Mouse (Mus musculus) midbrain, embryonic 13.5 days (tissue): ENCODE data around the gene Rab33b. TPM values are rescaled to one million over a fixed set of nuclear protein-coding genes. Genes with fewer than 3 reads are reported as not detected.
A peak's percentile ranks its signal among the peaks of the same experiment; 100 is the strongest.

ENCODE experiments used
- ATAC-seq: fragments of 200-750 bp; cut with Nextera tagmentation; 2 replicates; pipeline ENCODE4 v1.8.0; 2017; ENCODE audit warnings: mild to moderate bottlenecking, moderate TSS enrichment, moderate library complexity
- H3K27ac ChIP-seq: fragments of 300-500 bp; sonication (generic); 2 replicates; pipeline ENCODE4 v1.5.1; 2015; ENCODE audit warnings: inconsistent platforms, mild to moderate bottlenecking, moderate library complexity
- H3K27me3 ChIP-seq: fragments of 300-500 bp; sonication (generic); 2 replicates; pipeline ENCODE4 v1.6.1; 2015; ENCODE audit warnings: mild to moderate bottlenecking, inconsistent platforms
- H3K36me3 ChIP-seq: fragments of 300-500 bp; sonication (generic); 2 replicates; pipeline ENCODE4 v1.6.1; 2015; ENCODE audit warnings: mild to moderate bottlenecking, inconsistent platforms
- H3K4me1 ChIP-seq: fragments of 300-500 bp; sonication (generic); replicated peaks from 2 replicates; pipeline ENCODE4 v1.6.1; 2015; ENCODE audit warnings: inconsistent platforms
- H3K4me2 ChIP-seq: fragments of 300-500 bp; sonication (generic); replicated peaks from 2 replicates; pipeline ENCODE4 v1.6.1; 2015; ENCODE audit warnings: moderate library complexity, mild to moderate bottlenecking, inconsistent platforms
- H3K4me3 ChIP-seq: fragments of 300-500 bp; sonication (generic); replicated peaks from 2 replicates; pipeline ENCODE4 v1.5.1; 2015; ENCODE audit warnings: mild to moderate bottlenecking, inconsistent platforms
- H3K9ac ChIP-seq: fragments of 300-500 bp; sonication (generic); replicated peaks from 2 replicates; pipeline ENCODE4 v1.6.1; 2015; ENCODE audit warnings: mild to moderate bottlenecking, inconsistent platforms
- H3K9me3 ChIP-seq: fragments of 300-500 bp; sonication (generic); 2 replicates; pipeline ENCODE4 v1.6.1; 2016; ENCODE audit warnings: mild to moderate bottlenecking, inconsistent platforms
- WGBS: fragments of 180-500 bp; shearing (Covaris S2); methylation state at CpG from one replicate; pipeline ENCODE4 v1.1.7; 2015; 5-methylcytosine and 5-hydroxymethylcytosine counted together
- polyA plus RNA-seq: library from polyadenylated mRNA; unstranded; fragments of >200 nt; fragmentation: Nextera tagmentation; extraction: Ambion mirVana; gene quantifications from 2 replicates; pipeline ENCODE4 v1.2.1, GENCODE M21; 2015

Rab33b gene
- polyA plus RNA-seq, 1 experiment from 2014 or later = 22.0 TPM

GRCm38 (mm10) chr3:51517878-51518762 is 34.4 kb downstream of the Rab33b start:
- Histone ChIP-seq H3K27me3 (no peaks in the 10 kb centered on the region), H3K27ac (no peak overlapping the region), H3K9me3 (no peaks in the 10 kb centered on the region), H3K36me3 (peaks cover 48% of the 10 kb centered on the region), H3K4me1 (no peaks in the 10 kb centered on the region), H3K4me3 (no peak overlapping the region), H3K4me2 (no peak overlapping the region), H3K9ac (no peak overlapping the region)
- ATAC-seq = no peak
- 74% methylated on average over 12 of the region's 12 CpGs for WGBS

GRCm38 (mm10) chr3:51518763-51519121 is 35.0 kb downstream of the Rab33b start:
- peaks cover 55% of the 10 kb centered on the region for H3K36me3 ChIP-seq

GRCm38 (mm10) chr3:51521262-51521661 is 37.5 kb downstream of the Rab33b start:
- no peak overlapping the region for H3K9ac ChIP-seq
- no peaks in the 10 kb centered on the region for H3K9me3 ChIP-seq
- WGBS = 95% methylated on average over 14 of the region's 14 CpGs
- H3K27me3 ChIP-seq = no peaks in the 10 kb centered on the region
- no peak for ATAC-seq
- no peaks in the 10 kb centered on the region for H3K4me1 ChIP-seq
- H3K36me3 ChIP-seq = peaks cover 76% of the 10 kb centered on the region
- H3K4me2 ChIP-seq = no peak overlapping the region
- no peak overlapping the region for H3K4me3 ChIP-seq
- no peak overlapping the region for H3K27ac ChIP-seq

More at GRCm38 (mm10) chr3:51518763-51519121, 35.0 kb downstream of the Rab33b start:
- Histone ChIP-seq H3K9ac (no peak overlapping the region), H3K27me3 (no peaks in the 10 kb centered on the region), H3K9me3 (no peaks in the 10 kb centered on the region), H3K4me2 (no peak overlapping the region), H3K4me3 (no peak overlapping the region), H3K27ac (no peak overlapping the region), H3K4me1 (no peaks in the 10 kb centered on the region)
- no peak for ATAC-seq
- WGBS = 75% methylated on average over 8 of the region's 8 CpGs

GRCm38 (mm10) chr3:51525186-51525785 is 41.6 kb downstream of the Rab33b start:
- WGBS = 89% methylated on average over 16 of the region's 16 CpGs

GRCm38 (mm10) chr3:51526891-51527290 is 43.2 kb downstream of the Rab33b start:
- peaks cover 95% of the 10 kb centered on the region for H3K36me3 ChIP-seq
- no peak for ATAC-seq
- no peak overlapping the region for H3K4me2 ChIP-seq
- H3K27me3 ChIP-seq = no peaks in the 10 kb centered on the region
- no peak overlapping the region for H3K9ac ChIP-seq
- H3K27ac ChIP-seq = no peak overlapping the region
- H3K4me1 ChIP-seq = 0 out of 2 replicates have a peak, but pooled peaks cover 2% of the 10 kb centered on the region
- H3K4me3 ChIP-seq = no peak overlapping the region
- H3K9me3 ChIP-seq = no peaks in the 10 kb centered on the region
- WGBS = 93% methylated on average over 13 of the region's 13 CpGs

More at GRCm38 (mm10) chr3:51525186-51525785, 41.6 kb downstream of the Rab33b start:
- Histone ChIP-seq H3K9me3 (no peaks in the 10 kb centered on the region), H3K4me1 (no peaks in the 10 kb centered on the region), H3K4me2 (no peak overlapping the region), H3K27ac (no peak overlapping the region), H3K27me3 (no peaks in the 10 kb centered on the region), H3K36me3 (peaks cover 96% of the 10 kb centered on the region), H3K9ac (no peak overlapping the region), H3K4me3 (no peak overlapping the region)
- no peak for ATAC-seq

GRCm38 (mm10) chr3:51531473-51532281 is 48.0 kb downstream of the Rab33b start:
- Histone ChIP-seq H3K36me3 (peaks cover 94% of the 10 kb centered on the region), H3K27me3 (no peaks in the 10 kb centered on the region), H3K4me2 (no peak overlapping the region), H3K9ac (no peak overlapping the region), H3K4me1 (0 out of 2 replicates have a peak, but pooled peaks cover 3% of the 10 kb centered on the region), H3K9me3 (no peaks in the 10 kb centered on the region), H3K4me3 (no peak overlapping the region), H3K27ac (peak overlapping the region; percentile 51; the same call in 1 of the 2 replicates)
- ATAC-seq = peak; percentile 24; the same call in 1 of the 2 replicates
- 87% methylated on average over 13 of the region's 13 CpGs for WGBS

- peaks cover 92% of the 10 kb centered on the region for H3K36me3 ChIP-seq
- 0 out of 2 replicates have a peak, but pooled peaks cover 3% of the 10 kb centered on the region for H3K4me1 ChIP-seq
- H3K27me3 ChIP-seq = no peaks in the 10 kb centered on the region
- H3K27ac ChIP-seq = peak overlapping the region; percentile 51; the same call in 1 of the 2 replicates
- H3K4me2 ChIP-seq = no peak overlapping the region
- no peaks in the 10 kb centered on the region for H3K9me3 ChIP-seq
- 91% methylated on average over 5 of the region's 5 CpGs for WGBS
- no peak for ATAC-seq
- no peak overlapping the region for H3K4me3 ChIP-seq
- H3K9ac ChIP-seq = no peak overlapping the region
These were observed 48.5 kb downstream of the Rab33b start for GRCm38 (mm10) chr3:51532282-51532620.

- no peak overlapping the region for H3K4me2 ChIP-seq
These were observed 49.9 kb downstream of the Rab33b start for GRCm38 (mm10) chr3:51533573-51533972.

GRCm38 (mm10) chr3:51534013-51534412 is 50.3 kb downstream of the Rab33b start:
- Histone ChIP-seq H3K9ac (no peak overlapping the region), H3K27me3 (no peaks in the 10 kb centered on the region), H3K4me1 (0 out of 2 replicates have a peak, but pooled peaks cover 3% of the 10 kb centered on the region), H3K4me2 (no peak overlapping the region), H3K27ac (no peak overlapping the region), H3K9me3 (no peaks in the 10 kb centered on the region), H3K36me3 (peaks cover 93% of the 10 kb centered on the region), H3K4me3 (no peak overlapping the region)
- WGBS = 91% methylated on average over 9 of the region's 9 CpGs
- ATAC-seq = no peak

More at GRCm38 (mm10) chr3:51533573-51533972, 49.9 kb downstream of the Rab33b start:
- no peak overlapping the region for H3K27ac ChIP-seq
- WGBS = 85% methylated on average over 5 of the region's 5 CpGs
- 0 out of 2 replicates have a peak, but pooled peaks cover 3% of the 10 kb centered on the region for H3K4me1 ChIP-seq
- H3K36me3 ChIP-seq = peaks cover 93% of the 10 kb centered on the region
- no peak for ATAC-seq
- H3K9me3 ChIP-seq = no peaks in the 10 kb centered on the region
- no peak overlapping the region for H3K9ac ChIP-seq
- H3K4me3 ChIP-seq = no peak overlapping the region
- no peaks in the 10 kb centered on the region for H3K27me3 ChIP-seq

GRCm38 (mm10) chr3:51539567-51540408 is 56.1 kb downstream of the Rab33b start:
- WGBS = 54% methylated on average over 15 of the region's 15 CpGs
- peaks cover 73% of the 10 kb centered on the region for H3K36me3 ChIP-seq
- H3K4me3 ChIP-seq = no peak overlapping the region
- H3K9me3 ChIP-seq = no peaks in the 10 kb centered on the region
- no peak overlapping the region for H3K9ac ChIP-seq
- H3K4me1 ChIP-seq = no peaks in the 10 kb centered on the region
- 0 out of 2 replicates have a peak overlapping the region, but pooled peaks have one; percentile 4 for H3K27ac ChIP-seq
- peak; percentile 59; the same call in 1 of the 2 replicates for ATAC-seq
- no peaks in the 10 kb centered on the region for H3K27me3 ChIP-seq
- H3K4me2 ChIP-seq = no peak overlapping the region

GRCm38 (mm10) chr3:51540659-51541058 is 56.9 kb downstream of the Rab33b start:
- no peak for ATAC-seq
- 94% methylated on average over 9 of the region's 9 CpGs for WGBS
- H3K4me2 ChIP-seq = no peak overlapping the region
- no peaks in the 10 kb centered on the region for H3K4me1 ChIP-seq
- no peak overlapping the region for H3K27ac ChIP-seq
- H3K9ac ChIP-seq = no peak overlapping the region
- H3K27me3 ChIP-seq = no peaks in the 10 kb centered on the region
- H3K36me3 ChIP-seq = peaks cover 65% of the 10 kb centered on the region
- no peak overlapping the region for H3K4me3 ChIP-seq
- no peaks in the 10 kb centered on the region for H3K9me3 ChIP-seq
